Mouse (Mus musculus): ENCODE measurements around the gene Insl6. TPM values are rescaled to one million over a fixed set of nuclear protein-coding genes. Genes with fewer than 3 reads are reported as not detected.

Gene Insl6
- under 1 TPM in 1 of 2 experiments, not detected in 1; 0.54 TPM for total RNA-seq (2021)
- long read RNA-seq, experiment 1, result 0 reads
- long read RNA-seq, experiment 2, result 0 reads

GRCm38 (mm10) chr19:29325053-29325851 is at the start of gene Insl6:
Insl6 (minus strand) TSS chr19:29325356.
- no peak within 1 kb of the TSS for H3K27ac ChIP-seq
- DNase-seq (ENCODE audit: extremely low spot score in 1 of 2, low spot score in 2 of 2), result peak; percentile 23 to 41
- no peak for TF ChIP-seq CTCF (IDR thresholded peaks at IDR 0.05)
- intact Hi-C loops (cut with DNase I), result no loop called here
- peak within 1 kb of the TSS; percentile 38 for H3K4me3 ChIP-seq

- no peak for DNase-seq (ENCODE audit: extremely low spot score in 1 of 2, low spot score in 2 of 2)
- intact Hi-C loops (cut with DNase I), result no loop called here
- TF ChIP-seq CTCF (IDR thresholded peaks at IDR 0.05), result no peak
- no peak overlapping the region for H3K27ac ChIP-seq
- H3K4me3 ChIP-seq, result no peak overlapping the region
Measured at GRCm38 (mm10) chr19:29374947-29375346, 49.8 kb upstream of the Insl6 start.

GRCm38 (mm10) chr19:29373438-29373837 is 48.3 kb upstream of the Insl6 start:
- intact Hi-C loops (cut with DNase I), result no loop called here
- no peak for DNase-seq (ENCODE audit: extremely low spot score in 1 of 2, low spot score in 2 of 2)
- H3K27ac ChIP-seq, result no peak overlapping the region
- H3K4me3 ChIP-seq, result peak overlapping the region; percentile 35
- TF ChIP-seq CTCF (IDR thresholded peaks at IDR 0.05), result no peak

- no peak overlapping the region for H3K27ac ChIP-seq
- intact Hi-C loops (cut with DNase I), result no loop called here
- TF ChIP-seq CTCF (IDR thresholded peaks at IDR 0.05), result no peak
Measured at GRCm38 (mm10) chr19:29372621-29373020, 47.5 kb upstream of the Insl6 start.

GRCm38 (mm10) chr19:29372138-29372537 is 47.0 kb upstream of the Insl6 start:
- intact Hi-C loops (cut with DNase I), result no loop called here
- 0 out of 2 replicates have a peak overlapping the region, but pooled peaks have one; percentile 6 for H3K27ac ChIP-seq
- H3K4me3 ChIP-seq, result peak overlapping the region; percentile 21
- no peak for TF ChIP-seq CTCF (IDR thresholded peaks at IDR 0.05)
- peak in 1 of 2 experiments; percentile 18 for DNase-seq (ENCODE audit: extremely low spot score in 1 of 2, low spot score in 2 of 2)

More at GRCm38 (mm10) chr19:29372621-29373020, 47.5 kb upstream of the Insl6 start:
- no peak overlapping the region for H3K4me3 ChIP-seq
- DNase-seq (ENCODE audit: extremely low spot score in 1 of 2, low spot score in 2 of 2), result no peak

GRCm38 (mm10) chr19:29371284-29372081 is 46.3 kb upstream of the Insl6 start:
- Histone ChIP-seq H3K27ac (0 out of 2 replicates have a peak overlapping the region, but pooled peaks have one; percentile 24), H3K4me3 (peak overlapping the region; percentile 21)
- no peak for TF ChIP-seq CTCF (IDR thresholded peaks at IDR 0.05)
- intact Hi-C loops (cut with DNase I), result no loop called here
- DNase-seq (ENCODE audit: extremely low spot score in 1 of 2, low spot score in 2 of 2), result no peak

- no peak overlapping the region for H3K4me3 ChIP-seq
- intact Hi-C loops (cut with DNase I), result no loop called here
- no peak for DNase-seq (ENCODE audit: extremely low spot score in 1 of 2, low spot score in 2 of 2)
- H3K27ac ChIP-seq, result no peak overlapping the region
- no peak; the same call in 1 of the 2 replicates for TF ChIP-seq CTCF (IDR thresholded peaks at IDR 0.05)
Measured at GRCm38 (mm10) chr19:29370545-29371283, 45.6 kb upstream of the Insl6 start.

GRCm38 (mm10) chr19:29370112-29370511 is 45.0 kb upstream of the Insl6 start:
- TF ChIP-seq CTCF (IDR thresholded peaks at IDR 0.05), result no peak
- no peak overlapping the region for H3K27ac ChIP-seq
- H3K4me3 ChIP-seq, result no peak overlapping the region
- no peak for DNase-seq (ENCODE audit: extremely low spot score in 1 of 2, low spot score in 2 of 2)
- intact Hi-C loops (cut with DNase I), result no loop called here

- H3K4me3 ChIP-seq, result no peak overlapping the region
- H3K27ac ChIP-seq, result no peak overlapping the region
- DNase-seq (ENCODE audit: extremely low spot score in 1 of 2, low spot score in 2 of 2), result no peak
- intact Hi-C loops (cut with DNase I), result no loop called here
- TF ChIP-seq CTCF (IDR thresholded peaks at IDR 0.05), result no peak
Measured at GRCm38 (mm10) chr19:29368671-29369309, 43.6 kb upstream of the Insl6 start.

- DNase-seq (ENCODE audit: extremely low spot score in 1 of 2, low spot score in 2 of 2), result no peak
- Histone ChIP-seq H3K27ac (no peak overlapping the region), H3K4me3 (no peak overlapping the region)
- no peak for TF ChIP-seq CTCF (IDR thresholded peaks at IDR 0.05)
- intact Hi-C loops (cut with DNase I), result no loop called here
Measured at GRCm38 (mm10) chr19:29368041-29368440, 42.9 kb upstream of the Insl6 start.

Data from left cerebral cortex, adult 2 months (tissue).